ENCODE assay signal across 17 mouse cellular contexts in the genomic region with DNA sequence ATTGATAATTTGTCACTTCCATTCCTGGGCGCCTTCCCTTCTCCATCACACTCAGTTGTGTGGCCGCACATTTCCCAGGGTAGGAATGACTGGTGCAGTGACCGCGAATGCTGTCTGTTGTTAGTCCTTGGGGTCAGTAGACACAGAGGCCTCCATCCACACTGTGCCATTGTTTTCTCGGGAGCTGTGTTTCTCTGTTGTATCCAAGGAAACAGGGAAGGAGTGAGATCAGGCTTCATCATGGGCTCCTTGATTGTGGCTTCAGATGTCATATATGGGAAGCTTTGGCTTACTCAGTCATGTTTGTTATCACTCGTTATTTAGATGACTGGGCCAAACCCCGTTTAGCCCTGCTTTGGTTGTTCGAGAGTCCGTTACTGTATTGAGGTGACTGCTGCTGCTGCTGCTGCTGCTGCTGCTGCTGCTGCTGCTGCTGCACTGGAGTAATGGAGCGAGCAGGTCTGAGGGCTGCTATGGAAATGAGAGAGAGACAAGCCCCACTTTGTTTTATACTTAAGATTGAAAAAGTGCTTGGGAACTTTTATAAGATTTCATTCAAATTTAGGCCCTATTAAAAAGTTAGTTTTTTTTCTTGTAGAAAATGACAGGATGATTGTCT. TPM values are rescaled to one million over a fixed set of nuclear protein-coding genes. Genes with fewer than 3 reads are reported as not detected.
A peak's percentile ranks its signal among the peaks of the same experiment; 100 is the strongest.
DNase-seq lines count a peak whose midpoint lies in the region; ATAC-seq lines count a peak whose summit lies in the region.
"Had no signal": no experiment of that assay in that cellular context is flagged by ENCODE, and none has a peak within 500 bp of the region (broad histone marks: within the 10 kb centered on the region; RNA-seq: fewer than 3 reads in every experiment).

No protein-coding gene starts in this region.

- peaks cover 11% of the 10 kb centered on the region; the same call in 1 of the 2 replicates for H3K4me1 ChIP-seq in forebrain, embryonic 16.5 days (replicated peaks; ENCODE audit: control insufficient read depth, insufficient read depth, low read length)
- peaks cover 46% of the 10 kb centered on the region for H3K4me1 ChIP-seq in midbrain, embryonic 10.5 days
- H3K4me1 ChIP-seq in neural tube, embryonic 13.5 days (replicated peaks), result peaks cover 29% of the 10 kb centered on the region

- ATAC-seq in forebrain, embryonic 16.5 days, result peak; percentile 56
- ATAC-seq in neural tube, embryonic 13.5 days (ENCODE audit: low read depth), result peak; percentile 59
- ATAC-seq: intestine, postnatal 0 days; Patski had no signal

- no peak overlapping the region for H3K4me2 ChIP-seq in forebrain, embryonic 16.5 days (ENCODE audit: low read length)
- peak overlapping the region; percentile 25 for H3K4me2 ChIP-seq in neural tube, embryonic 13.5 days
- H3K4me2 ChIP-seq: liver, embryonic 13.5 days had no signal

- no peaks in the 10 kb centered on the region for H3K9me3 ChIP-seq in forebrain, embryonic 16.5 days (ENCODE audit: control insufficient read depth, low read length)
- H3K9me3 ChIP-seq in midbrain, embryonic 10.5 days (replicated peaks), result no peaks in the 10 kb centered on the region
- H3K9me3 ChIP-seq in neural tube, embryonic 13.5 days, result no peaks in the 10 kb centered on the region
- H3K9me3 ChIP-seq: liver, embryonic 13.5 days had no signal

- H3K27me3 ChIP-seq in forebrain, embryonic 16.5 days (replicated peaks; ENCODE audit: control insufficient read depth, insufficient read depth, low read length), result no peaks in the 10 kb centered on the region
- H3K27me3 ChIP-seq in midbrain, embryonic 10.5 days (ENCODE audit: low read depth, poor library complexity, severe bottlenecking), result no peaks in the 10 kb centered on the region
- H3K27me3 ChIP-seq in neural tube, embryonic 13.5 days, result no peaks in the 10 kb centered on the region
- H3K27me3 ChIP-seq: liver, embryonic 13.5 days; Patski had no signal

- H3K36me3 ChIP-seq in forebrain, embryonic 16.5 days (ENCODE audit: control insufficient read depth, insufficient read depth), result peaks cover 3% of the 10 kb centered on the region; the same call in 1 of the 2 replicates
- peaks cover 33% of the 10 kb centered on the region for H3K36me3 ChIP-seq in midbrain, embryonic 10.5 days
- H3K36me3 ChIP-seq in neural tube, embryonic 13.5 days, result peaks cover 11% of the 10 kb centered on the region

- DNase-seq in embryo, embryonic 9.5 days (ENCODE audit: extremely low spot score), result peak; percentile 28
- peak; percentile 42 for DNase-seq in midbrain, embryonic 10.5 days (ENCODE audit: low spot score)
- no peak for DNase-seq in gastrocnemius, adult 18-20 months (ENCODE audit: low spot score)
- DNase-seq in cerebellum, postnatal 25 days, result no peak
- DNase-seq in left cerebral cortex, adult 9 months (ENCODE audit: low spot score in 2 of 2), result no peak
- no peak for DNase-seq in gastrocnemius, adult 8-10 months (ENCODE audit: low spot score in 2 of 2)
- DNase-seq: adrenal gland, adult 8-10 months; cerebellum, adult 11 months; kidney, postnatal 4 days; liver, embryonic 13.5 days; right cerebral cortex, adult 18-20 months; thymus, adult 2 months had no signal

- no peak overlapping the region for H3K9ac ChIP-seq in forebrain, embryonic 16.5 days (replicated peaks; ENCODE audit: low read depth, low read length)
- peak overlapping the region; percentile 38 for H3K9ac ChIP-seq in neural tube, embryonic 13.5 days
- H3K9ac ChIP-seq: liver, embryonic 13.5 days had no signal

- 25% methylated on average over 10 of the region's 10 CpGs for WGBS in forebrain, embryonic 16.5 days
- 44% methylated on average over 10 of the region's 10 CpGs for WGBS in midbrain, embryonic 10.5 days
- 24% methylated on average over 10 of the region's 10 CpGs for WGBS in neural tube, embryonic 13.5 days

- H3K27ac ChIP-seq in forebrain, embryonic 16.5 days (ENCODE audit: low read length), result no peak overlapping the region; the same call in 1 of the 2 replicates
- H3K27ac ChIP-seq in midbrain, embryonic 10.5 days (replicated peaks), result peak overlapping the region; percentile 59
- no peak overlapping the region for H3K27ac ChIP-seq in neural tube, embryonic 13.5 days (replicated peaks)
- H3K27ac ChIP-seq: liver, embryonic 13.5 days; macrophage had no signal

- no peak overlapping the region for H3K4me3 ChIP-seq in forebrain, embryonic 16.5 days (replicated peaks; ENCODE audit: low read length)
- H3K4me3 ChIP-seq in midbrain, embryonic 10.5 days, result no peak overlapping the region; the same call in 1 of the 2 replicates
- H3K4me3 ChIP-seq in neural tube, embryonic 13.5 days, result no peak overlapping the region
- H3K4me3 ChIP-seq: liver, embryonic 13.5 days had no signal

RNA-seq across cellular contexts. Expression of a gene that starts 17.5 kb away (rescaled TPM):
- 16.0 and 17.9 TPM in 2 replicates for polyA plus RNA-seq in forebrain, embryonic 16.5 days (2015; fragmentation: Nextera tagmentation; extraction: Ambion mirVana)
- polyA plus RNA-seq in midbrain, embryonic 10.5 days (2016; fragmentation: Nextera tagmentation; extraction: Ambion mirVana), result 15.5 and 17.1 TPM in 2 replicates
- polyA plus RNA-seq in neural tube, embryonic 13.5 days (2015; fragmentation: Nextera tagmentation; extraction: Ambion mirVana), result 16.8 TPM in 2 replicates
- total RNA-seq in gastrocnemius, adult 18-20 months (2021), result 10 to 100 TPM in 1 of 2 experiments, 1 to 10 TPM in 1; 9.1 to 10.6 TPM
- total RNA-seq in gastrocnemius, adult 8-10 months (2022), result 1 to 10 TPM; 7.2 to 9.6 (median 9.4) TPM

Comparison
In these comparisons a context has a peak if more than half of its experiments do, and no peak if none do; other contexts are left out.
1. DNase-seq: peak in embryo, embryonic 9.5 days (single experiment) and midbrain, embryonic 10.5 days (single experiment); none in gastrocnemius, adult 18-20 months (single experiment), cerebellum, postnatal 25 days (0 of 2), left cerebral cortex, adult 9 months (0 of 2) and gastrocnemius, adult 8-10 months (0 of 2).